Mouse (Mus musculus) lung, postnatal 10 days (tissue): ENCODE results near the gene Nfatc3.
A peak's percentile ranks its signal among the peaks of the same experiment; 100 is the strongest.

ENCODE experiments used
- DNase-seq: peaks from one replicate; pipeline ENCODE4 v3.0.0; 2021

The Nfatc3 gene

GRCm38 (mm10) chr8:106127882-106128410 lies 69.3 kb downstream of the Nfatc3 start:
- DNase-seq: no peak

GRCm38 (mm10) chr8:106129232-106129930 lies 70.7 kb downstream of the Nfatc3 start:
- DNase-seq: no peak

- DNase-seq: no peak
Measured at GRCm38 (mm10) chr8:106129997-106130396, 71.4 kb downstream of the Nfatc3 start.

- DNase-seq: no peak
Measured at GRCm38 (mm10) chr8:106130505-106130904, 71.9 kb downstream of the Nfatc3 start.

- DNase-seq: no peak
Measured at GRCm38 (mm10) chr8:106131021-106131420, 72.4 kb downstream of the Nfatc3 start.

- DNase-seq: no peak
Measured at GRCm38 (mm10) chr8:106131488-106132222, 73.0 kb downstream of the Nfatc3 start.

GRCm38 (mm10) chr8:106132356-106132755 lies 73.7 kb downstream of the Nfatc3 start:
- no peak for DNase-seq

- no peak for DNase-seq
Measured at GRCm38 (mm10) chr8:106133526-106133925, 74.9 kb downstream of the Nfatc3 start.

GRCm38 (mm10) chr8:106133946-106134345 lies 75.3 kb downstream of the Nfatc3 start:
- DNase-seq: no peak

GRCm38 (mm10) chr8:106134751-106135571 lies 76.3 kb downstream of the Nfatc3 start:
- peak; percentile 92 for DNase-seq

- DNase-seq: peak; percentile 53
Measured at GRCm38 (mm10) chr8:106135672-106136071, 77.0 kb downstream of the Nfatc3 start.

GRCm38 (mm10) chr8:106136156-106137130 lies 77.8 kb downstream of the Nfatc3 start, which contains the start of gene Esrp2:
TSS of gene Esrp2 (minus strand) at chr8:106136974.
- peak; percentile 88 for DNase-seq

GRCm38 (mm10) chr8:106137218-106137905 lies 78.7 kb downstream of the Nfatc3 start:
- DNase-seq: peak; percentile 44

GRCm38 (mm10) chr8:106137906-106138477 lies 79.4 kb downstream of the Nfatc3 start:
- peak; percentile 87 for DNase-seq

GRCm38 (mm10) chr8:106138616-106139015 lies 80.0 kb downstream of the Nfatc3 start:
- no peak for DNase-seq

GRCm38 (mm10) chr8:106140191-106140590 lies 81.6 kb downstream of the Nfatc3 start:
- no peak for DNase-seq

GRCm38 (mm10) chr8:106140769-106141168 lies 82.1 kb downstream of the Nfatc3 start:
- DNase-seq: peak; percentile 90

- peak; percentile 63 for DNase-seq
Measured at GRCm38 (mm10) chr8:106145331-106145730, 86.7 kb downstream of the Nfatc3 start.

- DNase-seq: no peak
Measured at GRCm38 (mm10) chr8:106146014-106146413, 87.4 kb downstream of the Nfatc3 start.

GRCm38 (mm10) chr8:106147868-106148565 lies 89.4 kb downstream of the Nfatc3 start:
- peak; percentile 83 for DNase-seq
